Mouse (Mus musculus) stomach, embryonic 16.5 days (tissue): Measurements from ENCODE around the gene Ctnnd2. TPM values are rescaled to one million over a fixed set of nuclear protein-coding genes. Genes with fewer than 3 reads are reported as not detected.

Source experiments
- ATAC-seq: fragments of 200-750 bp; cut with Nextera tagmentation; 2 replicates; pipeline ENCODE4 v1.8.0; 2017; ENCODE audit warnings: moderate number of reproducible peaks, moderate TSS enrichment; ENCODE audit not compliant: insufficient read depth, low FRiP score
- H3K27ac ChIP-seq: fragments of 300-500 bp; sonication (generic); 2 replicates; pipeline ENCODE4 v1.5.1; 2014; ENCODE audit warnings: low read length
- H3K27me3 ChIP-seq: fragments of 300-500 bp; sonication (generic); 2 replicates; pipeline ENCODE4 v1.6.1; 2014; ENCODE audit warnings: low read length, control low read depth, mixed read lengths; ENCODE audit not compliant: control insufficient read depth, insufficient read depth
- H3K36me3 ChIP-seq: fragments of 300-500 bp; sonication (generic); 2 replicates; pipeline ENCODE4 v1.6.1; 2014; ENCODE audit warnings: low read length; ENCODE audit not compliant: control insufficient read depth, insufficient read depth
- H3K4me1 ChIP-seq: fragments of 300-500 bp; sonication (generic); 2 replicates; pipeline ENCODE4 v1.6.1; 2014; ENCODE audit warnings: low read length, control low read depth, mixed read lengths; ENCODE audit not compliant: control insufficient read depth, insufficient read depth
- H3K4me2 ChIP-seq: fragments of 300-500 bp; sonication (generic); 2 replicates; pipeline ENCODE4 v1.6.1; 2014; ENCODE audit warnings: low read depth, low read length, mixed read lengths
- H3K4me3 ChIP-seq: fragments of 300-500 bp; sonication (generic); replicated peaks from 2 replicates; pipeline ENCODE4 v1.5.1; 2014; ENCODE audit warnings: mild to moderate bottlenecking, low read length
- H3K9ac ChIP-seq: fragments of 300-500 bp; sonication (generic); 2 replicates; pipeline ENCODE4 v1.6.1; 2014; ENCODE audit warnings: low read length
- H3K9me3 ChIP-seq: fragments of 300-500 bp; sonication (generic); replicated peaks from 2 replicates; pipeline ENCODE4 v1.6.1; 2016; ENCODE audit warnings: low read length, control low read depth; ENCODE audit not compliant: control insufficient read depth
- WGBS: fragments of 180-500 bp; shearing (Covaris S2); extraction: QIAGEN DNeasy Blood & Tissue Kit; methylation state at CpG from one replicate; pipeline ENCODE4 v1.1.7; 2014; 5-methylcytosine and 5-hydroxymethylcytosine counted together
- polyA plus RNA-seq: library from polyadenylated mRNA; unstranded; fragments of >200 nt; fragmentation: Nextera tagmentation; extraction: Ambion mirVana; gene quantifications from 2 replicates; pipeline ENCODE4 v1.2.1, GENCODE M21; 2015

The Ctnnd2 gene
- polyA plus RNA-seq, 1 experiment from 2014 or later = 2.6 TPM

DNA sequence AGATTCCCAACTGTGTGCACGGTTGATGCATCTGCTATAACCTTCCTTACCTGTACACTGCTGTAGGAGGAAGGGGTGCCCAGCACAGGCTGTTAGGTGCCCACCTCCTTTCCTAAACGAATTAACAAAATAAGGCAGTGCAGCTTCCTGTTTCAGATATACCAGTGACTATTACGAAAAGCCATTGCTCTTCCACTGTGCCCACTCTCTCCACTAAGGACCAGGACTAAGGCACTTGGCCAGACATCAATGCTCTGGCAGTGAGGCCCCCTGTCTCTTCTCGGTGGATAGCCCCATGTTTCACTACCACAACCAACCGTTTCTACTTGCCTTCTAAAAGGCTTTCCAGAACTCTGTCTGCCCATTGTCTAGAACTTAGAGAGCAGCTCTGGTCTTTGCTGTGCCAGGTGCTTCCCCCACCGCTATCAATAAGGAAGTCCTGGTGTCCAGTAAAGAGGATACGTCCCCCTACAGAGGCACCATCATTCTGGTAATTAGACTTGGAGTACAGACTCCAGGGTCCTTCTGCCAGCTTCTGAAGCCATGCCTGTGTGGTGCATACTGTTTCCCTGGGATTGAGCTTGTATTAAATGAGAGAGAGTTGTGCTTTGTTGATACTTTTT is 459.8 kb downstream of the Ctnnd2 start:
- H3K36me3 ChIP-seq = no peaks in the 10 kb centered on the region
- H3K9ac ChIP-seq = no peak overlapping the region
- H3K4me1 ChIP-seq = no peaks in the 10 kb centered on the region
- H3K27me3 ChIP-seq = no peaks in the 10 kb centered on the region
- no peak overlapping the region for H3K4me2 ChIP-seq
- no peak overlapping the region for H3K4me3 ChIP-seq
- 72% methylated on average over 7 of the region's 7 CpGs for WGBS
- H3K9me3 ChIP-seq = no peaks in the 10 kb centered on the region
- H3K27ac ChIP-seq = no peak overlapping the region
- ATAC-seq = no peak

DNA sequence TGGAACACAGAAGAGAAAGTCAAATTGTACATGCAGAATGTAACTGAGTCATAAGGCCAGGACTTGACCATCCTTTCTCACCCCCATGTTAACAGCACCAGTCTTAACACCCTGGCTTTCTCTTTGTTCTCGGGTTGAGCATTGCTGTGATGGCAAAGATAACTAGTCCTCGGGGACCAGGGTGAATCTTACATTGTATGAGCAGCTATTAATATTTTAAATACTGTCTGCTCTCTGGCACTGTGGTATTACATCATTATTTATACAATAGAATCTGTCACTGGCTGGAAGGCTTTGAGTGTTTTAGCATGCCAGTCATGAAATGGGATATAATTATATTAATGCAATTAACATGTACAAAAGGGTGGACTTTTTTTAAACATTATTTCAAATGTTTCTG is 461.5 kb downstream of the Ctnnd2 start:
- H3K27me3 ChIP-seq = no peaks in the 10 kb centered on the region
- no peak overlapping the region for H3K4me2 ChIP-seq
- H3K27ac ChIP-seq = no peak overlapping the region
- H3K9ac ChIP-seq = no peak overlapping the region
- no peaks in the 10 kb centered on the region for H3K36me3 ChIP-seq
- H3K4me3 ChIP-seq = no peak overlapping the region
- H3K9me3 ChIP-seq = no peaks in the 10 kb centered on the region
- 39% methylated on average over 2 of the region's 2 CpGs for WGBS
- no peaks in the 10 kb centered on the region for H3K4me1 ChIP-seq
- ATAC-seq = no peak

DNA sequence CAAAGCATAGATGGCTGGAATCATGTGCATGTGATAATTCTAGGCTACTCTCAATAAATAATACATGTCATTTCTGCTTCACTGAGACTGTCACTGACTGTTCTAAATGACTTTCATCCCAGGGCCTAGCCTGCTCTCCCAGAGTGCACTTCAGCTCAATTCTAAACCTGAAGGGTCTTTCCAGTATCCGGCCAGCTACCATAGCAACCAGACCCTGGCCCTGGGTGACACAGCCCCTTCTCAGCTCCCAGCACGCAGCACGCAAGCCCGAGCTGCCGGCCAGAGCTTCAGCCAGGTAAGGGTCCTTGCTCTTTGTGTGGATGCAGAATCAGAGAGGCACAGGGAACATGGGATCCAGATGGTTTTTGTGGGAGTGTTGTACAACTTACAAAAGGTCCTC is 462.1 kb downstream of the Ctnnd2 start:
- ATAC-seq = no peak
- 47% methylated on average over 5 of the region's 5 CpGs for WGBS
- Histone ChIP-seq H3K4me2 (no peak overlapping the region), H3K4me3 (no peak overlapping the region), H3K36me3 (no peaks in the 10 kb centered on the region), H3K27ac (no peak overlapping the region), H3K9me3 (no peaks in the 10 kb centered on the region), H3K27me3 (no peaks in the 10 kb centered on the region), H3K4me1 (no peaks in the 10 kb centered on the region), H3K9ac (no peak overlapping the region)

DNA sequence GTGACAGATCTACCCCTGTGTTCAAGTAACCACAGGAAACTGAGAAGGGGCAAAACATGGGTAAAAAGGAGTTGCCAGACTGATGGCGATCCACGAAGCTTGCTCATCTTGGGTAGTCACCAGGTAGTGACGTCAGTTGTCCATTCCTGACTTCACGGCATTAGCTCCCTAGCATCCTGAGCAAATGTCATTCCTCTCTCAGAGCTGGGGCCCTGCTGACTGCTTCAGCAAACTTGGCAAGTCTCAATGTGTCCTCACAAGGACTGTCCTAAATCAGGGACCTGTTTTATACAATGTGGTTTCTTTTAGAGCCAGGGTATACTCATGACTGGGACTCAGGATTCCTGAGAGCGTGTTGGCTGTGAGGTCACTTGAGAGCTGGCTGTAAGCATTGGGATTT is 468.3 kb downstream of the Ctnnd2 start:
- H3K9me3 ChIP-seq = no peaks in the 10 kb centered on the region
- H3K36me3 ChIP-seq = no peaks in the 10 kb centered on the region
- no peak overlapping the region for H3K4me3 ChIP-seq
- no peak overlapping the region for H3K9ac ChIP-seq
- H3K27me3 ChIP-seq = no peaks in the 10 kb centered on the region
- H3K4me2 ChIP-seq = no peak overlapping the region
- 86% methylated on average over 5 of the region's 5 CpGs for WGBS
- ATAC-seq = no peak
- no peaks in the 10 kb centered on the region for H3K4me1 ChIP-seq
- no peak overlapping the region for H3K27ac ChIP-seq

DNA sequence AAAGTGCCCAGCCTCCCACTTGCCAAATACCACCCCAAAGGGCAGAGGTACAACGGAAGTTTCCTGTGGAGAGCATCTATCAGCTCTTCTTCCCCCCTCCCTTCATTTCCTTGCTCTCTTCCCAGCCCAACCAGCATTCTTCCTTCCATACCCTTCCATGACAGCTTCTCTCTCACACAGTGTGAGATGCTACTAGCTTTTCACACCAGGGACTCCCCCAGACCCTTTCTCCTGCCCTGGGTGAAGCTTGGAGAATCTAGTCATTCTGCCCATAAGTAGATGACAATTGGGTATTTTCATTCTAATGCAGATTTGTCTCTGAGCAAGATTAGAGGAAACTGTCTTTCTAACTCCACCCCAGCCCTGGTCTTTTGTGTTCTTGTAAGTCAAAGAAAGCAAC is 473.3 kb downstream of the Ctnnd2 start:
- Histone ChIP-seq H3K4me3 (no peak overlapping the region), H3K27ac (no peak overlapping the region), H3K36me3 (no peaks in the 10 kb centered on the region), H3K27me3 (peaks cover 15% of the 10 kb centered on the region), H3K9me3 (no peaks in the 10 kb centered on the region), H3K9ac (no peak overlapping the region), H3K4me1 (peaks cover 3% of the 10 kb centered on the region; the same call in 1 of the 2 replicates), H3K4me2 (no peak overlapping the region)
- no peak for ATAC-seq
- WGBS = 48% methylated on average over 1 of the region's 1 CpGs

DNA sequence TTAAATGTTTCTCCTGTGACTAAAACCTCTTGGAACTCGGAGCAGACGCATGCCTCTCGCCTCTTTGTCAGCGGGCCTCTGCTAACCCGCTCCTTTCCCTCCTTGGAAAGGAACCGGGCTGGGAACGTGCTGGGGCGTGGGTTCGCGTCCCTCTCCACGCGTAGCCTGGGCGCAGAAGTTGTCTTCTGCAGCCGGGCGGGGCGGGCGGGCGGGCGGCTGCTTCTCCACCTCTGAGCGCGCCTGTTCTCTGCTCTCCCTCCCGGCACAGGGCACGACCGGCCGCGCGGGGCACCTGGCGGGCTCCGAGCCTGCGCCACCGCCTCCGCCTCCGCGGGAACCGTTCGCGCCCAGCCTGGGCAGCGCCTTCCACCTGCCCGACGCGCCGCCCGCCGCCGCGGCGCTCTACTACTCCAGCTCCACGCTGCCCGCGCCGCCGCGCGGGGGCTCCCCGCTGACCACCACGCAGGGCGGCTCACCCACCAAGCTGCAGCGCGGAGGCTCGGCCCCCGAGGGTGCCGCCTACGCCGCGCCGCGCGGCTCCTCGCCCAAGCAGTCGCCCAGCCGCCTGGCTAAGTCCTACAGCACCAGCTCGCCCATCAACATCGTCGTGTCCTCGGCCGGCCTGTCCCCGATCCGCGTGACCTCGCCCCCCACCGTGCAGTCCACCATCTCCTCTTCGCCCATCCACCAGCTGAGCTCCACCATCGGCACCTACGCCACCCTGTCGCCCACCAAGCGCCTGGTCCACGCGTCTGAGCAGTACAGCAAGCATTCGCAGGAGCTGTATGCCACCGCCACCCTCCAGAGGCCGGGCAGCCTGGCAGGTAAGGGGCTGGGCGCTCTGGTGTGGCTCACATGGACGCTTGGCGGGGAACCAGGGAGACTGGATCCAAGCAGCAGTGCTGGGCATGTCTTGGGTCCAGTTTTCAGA is 474.4 kb downstream of the Ctnnd2 start:
- Histone ChIP-seq H3K36me3 (no peaks in the 10 kb centered on the region), H3K27ac (no peak overlapping the region), H3K4me1 (peaks cover 3% of the 10 kb centered on the region; the same call in 1 of the 2 replicates), H3K27me3 (peaks cover 15% of the 10 kb centered on the region), H3K4me3 (peak overlapping the region; percentile 58), H3K9ac (peak overlapping the region; percentile 71), H3K4me2 (peak overlapping the region; percentile 95), H3K9me3 (no peaks in the 10 kb centered on the region)
- peak; percentile 58; the same call in 1 of the 2 replicates for ATAC-seq
- WGBS = 2% methylated on average over 94 of the region's 94 CpGs

DNA sequence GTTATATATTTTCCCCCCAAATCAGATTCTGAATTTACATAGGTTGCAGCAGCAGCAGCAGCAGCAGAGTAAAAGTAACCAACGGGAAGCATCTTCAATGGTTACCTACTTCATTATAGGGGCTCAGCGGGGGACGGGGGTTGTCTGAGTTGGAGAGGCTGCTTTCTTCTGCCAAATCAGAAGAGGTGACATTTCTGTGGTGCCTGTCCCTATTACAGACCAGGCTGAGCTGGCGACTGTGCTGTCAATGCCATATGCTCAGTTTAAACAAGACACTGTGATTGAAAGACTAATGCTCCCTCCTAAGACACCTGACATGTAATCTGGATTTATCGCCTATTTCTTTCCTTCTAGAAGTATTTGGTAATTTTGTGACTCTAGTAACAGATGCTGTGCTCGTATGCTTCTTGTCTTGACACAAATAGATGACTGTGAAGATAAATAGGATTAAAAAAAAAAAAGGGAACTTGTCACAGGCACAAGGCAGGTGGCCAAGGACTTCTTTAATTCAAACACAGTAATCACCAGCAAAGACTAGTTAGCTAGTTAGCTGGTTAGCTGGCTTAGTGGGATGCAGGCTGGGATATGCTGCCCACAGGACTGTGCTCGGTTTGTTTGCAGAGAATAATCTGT is 475.4 kb downstream of the Ctnnd2 start:
- WGBS = 44% methylated on average over 7 of the region's 7 CpGs
- Histone ChIP-seq H3K27ac (no peak overlapping the region), H3K9ac (no peak overlapping the region), H3K27me3 (peaks cover 15% of the 10 kb centered on the region), H3K4me1 (peaks cover 3% of the 10 kb centered on the region; the same call in 1 of the 2 replicates), H3K4me3 (no peak overlapping the region), H3K36me3 (no peaks in the 10 kb centered on the region), H3K4me2 (peak overlapping the region; percentile 21; the same call in 1 of the 2 replicates), H3K9me3 (no peaks in the 10 kb centered on the region)
- no peak for ATAC-seq

DNA sequence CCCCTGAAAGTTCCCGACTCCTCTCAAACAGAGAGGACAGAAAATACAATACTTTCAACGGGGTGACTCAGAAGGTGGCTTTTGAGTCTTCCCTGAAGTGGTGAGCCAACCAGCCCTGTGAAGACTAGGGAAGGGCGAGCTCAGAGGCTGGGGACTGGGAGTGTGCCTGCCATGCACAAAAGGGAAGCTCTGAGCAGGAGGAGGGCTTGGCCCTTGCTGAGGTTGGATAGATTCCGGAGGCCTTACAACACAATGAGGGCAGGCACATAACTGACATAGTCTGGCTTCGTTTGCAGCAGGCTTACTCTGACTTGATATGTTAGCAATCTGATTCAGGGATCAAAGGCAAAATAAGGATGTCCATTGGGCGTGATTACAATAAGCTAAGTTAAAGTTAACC is 477.6 kb downstream of the Ctnnd2 start:
- no peak for ATAC-seq
- no peak overlapping the region for H3K9ac ChIP-seq
- no peak overlapping the region for H3K27ac ChIP-seq
- peaks cover 3% of the 10 kb centered on the region; the same call in 1 of the 2 replicates for H3K4me1 ChIP-seq
- H3K36me3 ChIP-seq = no peaks in the 10 kb centered on the region
- whole genome bisulfite sequencing = 59% methylated on average over 6 of the region's 6 CpGs
- H3K4me3 ChIP-seq = no peak overlapping the region
- peaks cover 15% of the 10 kb centered on the region for H3K27me3 ChIP-seq
- H3K4me2 ChIP-seq = no peak overlapping the region
- no peaks in the 10 kb centered on the region for H3K9me3 ChIP-seq

DNA sequence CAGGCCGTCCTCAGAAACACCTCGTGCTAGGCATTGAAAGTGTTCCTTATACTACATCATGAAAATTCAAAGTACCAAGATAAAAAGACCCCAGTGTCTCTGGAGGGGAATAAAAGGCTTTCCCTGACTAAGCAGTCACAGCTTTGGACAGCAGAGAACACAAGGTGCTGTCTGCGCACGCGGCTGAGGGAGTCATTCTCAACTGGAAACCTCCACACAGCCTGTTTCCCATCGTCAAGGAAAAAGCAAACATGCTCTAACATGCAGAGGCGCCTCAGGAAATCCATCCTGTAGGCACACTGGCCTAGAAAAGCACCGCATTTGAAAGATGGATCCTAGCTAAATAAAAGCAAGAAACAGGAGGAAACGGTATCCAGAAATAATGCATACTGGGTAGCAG is 483.0 kb downstream of the Ctnnd2 start:
- ATAC-seq = no peak
- WGBS = 64% methylated on average over 9 of the region's 9 CpGs

More for the DNA sequence above, 483.0 kb downstream of the Ctnnd2 start:
- Histone ChIP-seq H3K36me3 (no peaks in the 10 kb centered on the region), H3K9ac (no peak overlapping the region), H3K4me2 (no peak overlapping the region), H3K4me1 (no peaks in the 10 kb centered on the region), H3K9me3 (no peaks in the 10 kb centered on the region), H3K27ac (no peak overlapping the region; the same call in 1 of the 2 replicates), H3K4me3 (no peak overlapping the region), H3K27me3 (no peaks in the 10 kb centered on the region)
